Mouse (Mus musculus) gastrocnemius, adult 18-20 months (tissue): Measurements from ENCODE around the gene Nphp1. TPM values are rescaled to one million over a fixed set of nuclear protein-coding genes. Genes with fewer than 3 reads are reported as not detected.

Experiments
- DNase-seq: peaks from one replicate; pipeline ENCODE4 v3.0.0; 2021; ENCODE audit warnings: low spot score
- total RNA-seq, 2 experiments: library from RNA; stranded (reverse); gene quantifications; 2 replicates each; pipeline ENCODE4 v1.2.3; 2021

Gene Nphp1
- total RNA-seq, 2 experiments from 2014 or later = 21.9 to 23.8 TPM

- no peak for DNase-seq
These were observed 36.7 kb downstream of the Nphp1 start for GRCm38 (mm10) chr2:127751849-127752610.

GRCm38 (mm10) chr2:127749376-127749775 is 39.3 kb downstream of the Nphp1 start:
- no peak for DNase-seq

DNA sequence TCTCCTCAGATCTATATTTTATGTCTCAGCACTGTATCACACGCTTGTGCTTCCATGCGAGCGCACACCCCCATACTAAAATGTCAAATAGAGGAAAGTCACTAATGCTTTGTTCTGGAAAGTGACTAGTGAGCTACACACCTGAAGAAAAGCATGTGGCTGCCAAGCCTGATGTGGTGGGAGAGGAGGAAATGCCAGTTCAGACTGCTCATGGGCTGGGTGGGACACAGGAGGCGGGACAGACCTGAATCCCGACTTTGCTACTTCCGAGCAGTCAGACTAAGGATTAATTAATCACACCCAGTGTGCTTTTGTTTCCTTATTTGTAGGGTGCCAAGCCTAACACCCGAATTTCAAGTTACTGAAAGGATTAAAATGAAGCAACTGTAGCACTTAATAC is 40.4 kb downstream of the Nphp1 start:
- DNase-seq = no peak

DNA sequence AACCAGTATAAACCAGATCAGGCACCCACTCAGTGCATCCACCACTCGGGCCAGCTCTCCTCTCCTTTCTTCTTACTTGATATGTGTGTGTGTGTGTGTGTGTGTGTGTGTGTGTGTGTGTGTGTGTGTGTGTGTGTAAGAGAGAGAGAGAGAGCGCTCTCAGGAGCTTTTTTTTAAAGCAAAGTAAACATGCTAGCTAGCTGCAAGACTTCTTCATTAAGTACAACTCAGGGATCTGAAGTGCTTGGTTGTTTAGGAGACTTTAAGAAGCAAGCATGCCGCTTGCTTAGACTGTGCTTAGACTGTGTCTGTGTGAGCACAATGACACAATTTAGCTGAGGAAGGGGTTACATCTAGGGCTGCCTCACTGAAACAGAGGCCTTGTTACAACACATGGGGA is 46.1 kb downstream of the Nphp1 start:
- no peak for DNase-seq

GRCm38 (mm10) chr2:127740756-127741519 is 47.8 kb downstream of the Nphp1 start:
- DNase-seq = no peak

- no peak for DNase-seq
These were observed 50.8 kb downstream of the Nphp1 start for GRCm38 (mm10) chr2:127737885-127738284.

DNA sequence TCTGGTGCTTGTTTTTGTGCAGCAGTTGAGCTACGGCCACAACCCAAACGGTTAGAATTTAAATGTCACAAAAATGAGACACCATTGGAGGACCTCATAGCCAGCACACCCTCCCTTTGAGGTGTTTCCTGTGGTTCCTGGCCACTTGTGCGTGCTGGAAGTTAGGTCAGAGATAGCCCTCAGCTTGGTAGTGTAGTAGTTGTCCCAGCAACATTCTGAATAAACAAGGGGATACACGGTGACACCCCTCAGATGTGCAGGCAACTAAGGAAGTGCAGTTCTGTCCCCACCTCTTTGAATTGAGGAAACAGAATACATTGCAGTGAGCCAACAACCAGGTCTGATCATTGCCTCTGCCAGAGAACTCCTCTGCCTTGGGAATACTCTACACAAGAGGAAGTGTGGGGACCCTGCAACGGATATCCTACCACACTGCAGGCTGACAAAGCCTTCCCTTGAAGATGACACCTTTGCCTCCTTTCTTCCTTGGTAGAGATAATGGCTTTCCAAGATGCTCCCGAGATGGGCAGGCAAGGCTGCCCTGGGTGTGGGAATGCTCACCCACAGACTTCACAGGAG is 52.0 kb downstream of the Nphp1 start:
- no peak for DNase-seq

DNA sequence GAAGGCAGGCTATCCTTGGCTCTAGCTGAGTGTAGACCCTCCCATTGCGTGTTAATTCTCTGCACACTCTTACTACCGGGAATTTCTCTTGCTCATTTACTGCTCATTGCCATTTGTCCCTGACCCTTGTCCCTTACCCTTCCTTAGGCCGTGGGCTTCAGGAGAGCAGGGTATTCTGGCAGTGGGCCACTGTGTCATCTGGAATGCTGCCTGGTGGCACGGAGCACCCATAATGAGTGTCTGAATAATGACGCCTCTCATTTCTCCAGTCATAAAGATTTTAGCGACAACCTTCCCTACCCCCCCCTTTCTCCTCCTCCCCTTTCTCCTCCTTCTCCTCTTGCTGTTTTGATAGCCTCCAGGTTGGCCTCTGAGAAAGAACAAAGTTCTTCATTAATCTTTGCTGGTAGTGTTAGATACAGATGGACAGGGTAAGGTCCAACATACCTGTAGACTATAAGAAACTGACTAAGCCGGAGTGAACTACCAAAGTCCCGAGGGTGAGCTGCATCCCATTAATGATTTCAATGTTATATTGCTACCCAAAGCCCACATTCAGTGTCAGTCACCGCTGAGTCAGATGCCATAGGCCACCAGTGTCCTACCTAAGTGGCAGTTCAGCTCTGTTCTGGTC is 53.1 kb downstream of the Nphp1 start:
- no peak for DNase-seq

GRCm38 (mm10) chr2:127734889-127735288 is 53.8 kb downstream of the Nphp1 start:
- no peak for DNase-seq

DNA sequence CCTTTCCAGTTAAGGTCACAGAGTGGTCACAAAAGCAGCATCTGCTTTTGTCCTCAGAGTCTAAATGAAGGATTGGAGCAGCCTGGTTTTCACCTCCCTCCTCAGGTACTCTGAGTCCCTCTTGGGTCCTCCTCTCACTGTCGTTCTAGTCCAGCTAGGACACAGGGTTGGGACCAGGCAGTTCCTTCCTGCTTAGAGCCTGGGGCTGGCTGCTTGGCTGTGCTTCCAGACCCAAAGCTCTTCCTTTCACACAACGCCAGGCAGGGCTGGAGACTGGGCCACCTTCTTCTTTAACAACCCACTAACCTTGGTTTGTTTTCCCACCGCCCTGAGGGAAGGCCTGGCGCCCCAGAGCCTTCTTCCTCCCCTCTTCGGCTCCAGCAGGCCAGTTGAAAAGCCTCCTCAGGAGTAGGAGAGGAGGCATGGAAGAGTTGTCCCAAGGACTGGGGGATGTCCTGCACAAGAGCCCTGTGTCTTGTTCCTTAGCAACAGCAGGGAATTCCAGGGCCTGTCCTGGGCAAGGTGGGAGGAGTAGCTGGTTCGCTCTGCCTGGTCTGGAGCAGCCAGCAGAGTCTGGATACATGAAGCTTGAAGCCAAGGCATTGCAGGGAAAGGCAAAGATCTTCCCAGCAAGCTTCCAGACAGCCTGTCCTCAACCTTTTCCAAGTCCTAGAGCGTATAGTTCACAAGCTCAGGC is 58.2 kb downstream of the Nphp1 start:
- DNase-seq = no peak

DNA sequence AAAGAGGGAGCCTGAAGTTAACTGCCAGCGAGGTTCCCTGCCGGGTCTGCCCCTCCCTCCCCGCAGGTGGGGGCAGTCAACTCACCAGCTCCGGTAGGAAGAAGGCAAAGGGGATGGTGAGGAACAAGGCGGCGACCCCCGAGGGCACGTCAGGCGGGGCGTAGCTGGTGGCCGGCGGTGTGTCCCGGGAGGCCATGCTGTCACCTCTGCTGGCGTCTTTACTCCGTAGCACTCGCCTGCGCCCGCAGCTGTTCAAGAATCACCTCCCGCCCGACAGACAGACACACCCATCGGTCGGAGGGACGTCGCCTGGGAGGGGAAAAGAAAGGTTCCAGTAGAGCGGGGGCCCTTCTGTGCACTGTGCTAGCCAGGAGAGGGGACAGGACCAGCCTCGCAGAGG is 59.0 kb downstream of the Nphp1 start, which contains the start of gene Mall:
Gene Mall, minus strand, starts transcription at position 262 of the 400 bp plus-strand sequence.
- no peak for DNase-seq

DNA sequence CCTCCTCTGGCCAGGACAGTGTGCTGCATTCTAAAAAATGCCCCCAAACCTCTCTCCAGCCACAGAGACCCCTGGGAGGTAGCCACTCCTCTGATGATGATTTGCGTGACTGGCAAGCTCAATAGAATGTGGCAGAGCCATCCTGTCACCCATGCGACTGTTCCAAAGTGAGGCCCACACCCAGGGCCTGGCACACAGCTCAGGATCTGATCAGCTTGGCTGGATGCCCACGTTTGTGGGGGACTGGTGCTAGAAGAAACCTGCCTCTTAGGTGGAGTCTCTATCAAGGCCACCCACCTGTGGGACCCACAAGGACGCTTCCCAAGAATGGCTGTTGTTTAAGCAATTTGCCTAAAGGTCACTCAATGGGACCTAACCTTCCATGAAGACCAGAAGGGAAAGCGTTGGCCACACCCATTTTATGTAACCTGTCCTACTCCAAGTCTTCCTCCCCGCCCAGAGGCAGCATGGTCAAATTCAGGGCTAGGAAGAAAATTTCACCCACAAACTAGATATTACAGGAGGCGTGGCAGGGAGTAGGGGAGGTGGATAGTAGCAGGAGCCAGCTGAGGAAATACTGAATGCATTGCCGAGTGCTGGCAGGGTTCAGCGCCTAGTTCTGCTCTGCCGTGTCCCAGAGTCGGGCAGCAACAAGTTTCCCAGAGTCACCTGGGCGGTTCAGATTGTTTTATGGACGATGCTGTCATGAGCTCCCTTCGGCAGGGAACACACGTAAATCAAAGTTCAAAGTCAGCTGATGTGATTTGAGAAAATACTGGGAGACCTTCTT is 59.8 kb downstream of the Nphp1 start:
- DNase-seq = no peak

- no peak for DNase-seq
These were observed 60.6 kb downstream of the Nphp1 start for GRCm38 (mm10) chr2:127728146-127728545.

- DNase-seq = no peak
These were observed 65.5 kb downstream of the Nphp1 start for GRCm38 (mm10) chr2:127723193-127723592.

DNA sequence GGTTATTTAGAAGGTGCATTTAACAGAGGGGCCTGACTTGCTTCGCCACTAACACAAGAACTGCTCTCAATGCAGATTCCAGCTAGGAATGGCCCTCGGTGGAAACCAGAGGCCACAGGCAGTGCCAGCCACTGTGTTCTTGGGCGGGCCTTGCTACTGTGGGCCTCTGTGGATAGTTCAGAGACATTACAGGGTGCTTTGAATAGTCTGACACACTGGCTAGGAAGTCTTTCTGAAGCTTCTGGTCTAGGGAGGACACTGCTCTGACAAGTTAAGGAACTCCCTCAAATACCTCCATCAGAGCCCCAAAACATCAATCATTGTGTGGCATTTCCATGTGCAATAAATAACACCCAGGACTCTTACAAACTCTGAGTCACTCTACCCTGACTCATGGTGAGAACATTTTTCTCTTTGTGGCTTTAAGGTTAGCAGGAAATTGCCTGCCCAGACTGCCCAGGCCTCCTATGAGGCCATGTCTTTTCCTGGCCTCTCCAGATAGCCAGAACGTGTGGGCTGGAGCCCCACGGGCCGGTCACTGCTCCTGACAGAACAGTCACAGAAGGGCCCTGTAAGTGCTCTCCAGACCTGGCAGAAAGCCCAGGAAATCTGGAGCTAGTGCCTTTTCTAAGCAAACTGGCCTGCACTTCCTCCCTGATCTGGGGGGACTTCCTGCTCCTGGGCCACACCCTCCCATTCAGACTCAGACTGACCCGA is 66.4 kb downstream of the Nphp1 start:
- DNase-seq = peak; percentile 50

DNA sequence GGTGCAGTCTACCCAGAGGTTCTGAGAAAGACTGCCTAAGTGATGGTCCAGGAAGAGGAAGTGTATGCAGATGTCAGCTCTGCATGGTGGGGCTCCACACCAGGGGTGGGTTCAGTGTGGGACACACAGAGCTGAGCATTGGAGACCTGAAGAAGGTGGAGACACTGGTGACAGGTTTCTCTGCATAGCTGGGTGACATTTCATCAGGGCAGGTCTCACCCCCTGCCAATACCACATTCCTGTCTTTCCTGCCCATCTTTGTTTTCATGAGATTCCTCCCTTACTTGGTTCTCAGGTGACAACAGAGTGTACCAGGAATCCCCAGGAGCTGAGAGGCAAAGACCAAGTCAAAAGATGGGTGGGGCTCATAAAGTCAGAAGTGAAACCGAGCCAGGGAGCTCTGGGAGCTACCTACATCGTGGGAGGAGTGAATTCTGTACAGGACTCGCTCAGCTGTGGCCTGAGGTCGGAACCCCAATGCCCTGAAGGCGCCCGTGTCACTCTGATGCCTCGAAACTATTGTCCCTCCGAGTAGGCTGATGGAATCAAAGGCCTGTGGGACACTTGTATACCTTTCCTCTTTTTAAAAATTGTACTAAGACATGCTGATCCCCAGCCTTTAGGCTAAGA is 69.7 kb downstream of the Nphp1 start:
- no peak for DNase-seq

- DNase-seq = no peak
These were observed 74.0 kb downstream of the Nphp1 start for GRCm38 (mm10) chr2:127714726-127715125.

DNA sequence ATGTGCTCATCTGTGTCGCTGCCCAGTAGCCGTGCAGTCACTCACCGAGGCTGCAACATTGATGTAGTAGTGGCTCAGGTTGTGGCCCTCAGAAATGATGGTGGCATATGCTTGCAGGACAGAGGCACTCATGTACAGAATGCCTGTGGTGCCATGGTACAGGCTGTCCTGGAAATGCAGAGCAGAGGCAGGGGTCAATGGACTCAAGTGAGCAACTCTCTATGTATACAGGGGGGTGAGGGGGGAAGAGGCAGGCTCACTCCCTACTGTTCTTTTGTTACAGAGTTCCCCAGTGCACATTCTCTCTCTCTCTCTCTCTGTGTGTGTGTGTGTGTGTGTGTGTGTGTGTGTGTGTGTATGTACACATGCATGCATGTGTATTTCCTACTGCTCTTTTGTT is 79.9 kb downstream of the Nphp1 start:
- DNase-seq = no peak

GRCm38 (mm10) chr2:127708060-127708459 is 80.6 kb downstream of the Nphp1 start:
- DNase-seq = no peak
